1 mouse cellular context compared by ENCODE assay signal in the genomic region with DNA sequence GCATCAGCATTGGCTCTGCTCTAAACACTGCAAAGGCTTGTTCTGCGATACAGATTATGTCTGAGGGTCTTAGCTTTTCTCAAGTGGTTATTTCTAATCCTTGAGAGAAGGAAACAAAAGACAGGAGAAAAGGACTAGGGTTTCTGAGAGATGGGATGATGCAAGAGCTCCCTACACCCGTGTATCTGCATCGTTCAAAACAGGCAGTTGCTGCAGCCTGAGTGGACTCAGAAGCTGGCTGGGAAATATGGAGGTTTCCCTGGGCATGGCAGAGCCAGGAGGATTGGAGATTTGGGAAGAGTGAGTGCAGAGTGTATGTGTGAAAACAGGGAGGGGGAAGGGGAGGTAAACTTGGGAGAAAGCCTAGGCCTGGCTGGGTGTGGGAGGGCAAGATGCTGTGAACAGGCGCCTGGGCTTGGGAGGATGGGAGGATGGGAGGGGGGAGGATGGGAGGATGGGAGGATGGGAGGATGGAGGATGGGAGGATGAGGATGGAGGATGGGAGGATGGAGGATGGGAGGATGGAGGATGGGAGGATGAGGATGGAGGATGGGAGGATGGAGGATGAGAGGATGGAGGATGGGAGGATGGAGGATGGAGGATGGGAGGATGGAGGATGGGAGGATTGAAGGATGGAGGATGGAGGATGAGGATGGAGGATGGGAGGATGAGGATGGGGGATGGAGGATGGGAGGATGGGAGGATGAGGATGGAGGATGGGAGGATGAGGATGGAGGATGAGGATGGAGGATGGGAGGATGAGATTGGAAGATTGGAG.
TF ChIP-seq lines count a peak whose summit lies in the region.

No protein-coding gene starts in this region.

TF ChIP-seq in CH12.LX, 34 proteins besides CTCF, POLR2A, EP300 and RAD21:
- no peak for TF ChIP-seq IRF4 (IDR thresholded peaks at IDR 0.05; ENCODE audit: low read depth, low read length)
- TF ChIP-seq E2F4 (IDR thresholded peaks at IDR 0.05; ENCODE audit: insufficient replicate concordance, low read depth, low read length), result no peak
- no peak for TF ChIP-seq SIN3A (IDR thresholded peaks at IDR 0.05; ENCODE audit: low read length)
TF ChIP-seq in CH12.LX: peak in this region for 0.
